Mouse (Mus musculus) hematopoietic stem cell, adult 5-6 weeks (primary cell): Measurements from ENCODE around the gene Dsn1. TPM values are rescaled to one million over a fixed set of nuclear protein-coding genes. Genes with fewer than 3 reads are reported as not detected.

Source experiments
- ATAC-seq, 2 experiments: fragments of 125-278 bp in 1 of 2; replicated peaks in 1 of 2; 2 replicates each; pipeline ENCODE4 v1.8.0; 2016 to 2017; ENCODE audit warnings: inconsistent platforms in 2 of 2, mild to moderate bottlenecking in 2 of 2, moderate number of reproducible peaks in 2 of 2, low read depth in 1 of 2, moderate TSS enrichment in 1 of 2; ENCODE audit not compliant: low FRiP score in 2 of 2, poor library complexity in 2 of 2, severe bottlenecking in 2 of 2, insufficient read depth in 1 of 2, low TSS enrichment in 1 of 2
- total RNA-seq: library from RNA; stranded (forward); fragments of 172-1452, 232-1000 nt; gene quantifications from 2 replicates; pipeline ENCODE4 v1.2.3, GENCODE M21; 2017

Gene Dsn1
- total RNA-seq, 1 experiment from 2014 or later = 38.5 TPM

DNA sequence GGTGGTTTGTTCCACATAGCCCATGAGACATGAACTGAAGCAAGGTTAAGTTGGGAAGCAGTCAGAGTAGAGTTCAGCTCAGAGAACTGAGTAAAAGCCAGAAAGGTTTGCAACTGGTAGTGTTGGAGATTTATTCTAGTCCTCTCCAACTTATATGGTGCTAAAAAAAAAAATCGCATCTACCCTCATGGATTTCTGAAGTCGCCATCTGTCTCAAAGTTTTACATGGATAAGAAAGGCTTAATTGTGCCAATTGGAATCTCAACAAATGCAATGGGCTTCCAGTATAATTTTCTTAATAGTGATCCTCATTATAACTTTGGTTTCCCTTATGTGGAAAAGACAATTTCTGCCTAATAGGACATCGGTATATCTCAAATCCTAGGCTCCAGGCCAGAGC is 56.1 kb downstream of the Dsn1 start:
- no peak for ATAC-seq

Other genes with a start within 250 kb of the Dsn1 start
- gene Myl9, start 231.7 kb downstream of the Dsn1 start, total RNA-seq = 0.89 TPM in 1 of 2 replicates, not detected in the other
- gene Tgif2, start 167.1 kb downstream of the Dsn1 start, total RNA-seq = 31.6 and 42.0 TPM in 2 replicates
- gene 4930518I15Rik, start 149.2 kb downstream of the Dsn1 start, total RNA-seq = 0.65 TPM in 1 of 2 replicates, not detected in the other
- 138 TPM in 2 replicates for gene Rab5if, start 144.0 kb downstream of the Dsn1 start, total RNA-seq
- 9.8 and 11.2 TPM in 2 replicates for gene Sla2, start 120.0 kb downstream of the Dsn1 start, total RNA-seq
- 33.1 and 35.7 TPM in 2 replicates for gene Ndrg3, start 15.1 kb downstream of the Dsn1 start, total RNA-seq
- gene Soga1, start 72.1 kb upstream of the Dsn1 start, total RNA-seq = 7.4 and 10.0 TPM in 2 replicates
- not detected in 2 replicates for gene Tldc2, start 79.9 kb upstream of the Dsn1 start, total RNA-seq
- 129 and 134 TPM in 2 replicates for gene Samhd1, start 128.1 kb upstream of the Dsn1 start, total RNA-seq
- 89.2 and 101 TPM in 2 replicates for gene Rbl1, start 197.4 kb upstream of the Dsn1 start, total RNA-seq